Mouse (Mus musculus) kidney, embryonic 15.5 days (tissue): ENCODE measurements at regions not wholly inside any gene's neighbourhood (a gene's known extent, or its start where the extent isn't known, plus 50 kb on each side); places are given as distances from the start of the nearest gene placed in this dataset.

Experiments used
- ATAC-seq: fragments of 200-750 bp; cut with Nextera tagmentation; replicated peaks from 2 replicates; pipeline ENCODE4 v1.8.0; 2017; ENCODE audit warnings: moderate TSS enrichment; ENCODE audit not compliant: low FRiP score
- H3K27ac ChIP-seq: fragments of 300-500 bp; sonication (generic); 2 replicates; pipeline ENCODE4 v1.5.1; 2015; ENCODE audit warnings: mild to moderate bottlenecking, inconsistent platforms
- H3K27me3 ChIP-seq: fragments of 300-500 bp; sonication (generic); 2 replicates; pipeline ENCODE4 v1.6.1; 2015; ENCODE audit warnings: inconsistent platforms
- H3K36me3 ChIP-seq: fragments of 300-500 bp; sonication (generic); 2 replicates; pipeline ENCODE4 v1.6.1; 2015; ENCODE audit warnings: inconsistent platforms
- H3K4me1 ChIP-seq: fragments of 300-500 bp; sonication (generic); 2 replicates; pipeline ENCODE4 v1.6.1; 2015; ENCODE audit warnings: inconsistent platforms
- H3K4me2 ChIP-seq: fragments of 300-500 bp; sonication (generic); 2 replicates; pipeline ENCODE4 v1.6.1; 2015; ENCODE audit warnings: moderate library complexity, mild to moderate bottlenecking, inconsistent platforms
- H3K4me3 ChIP-seq: fragments of 300-500 bp; sonication (generic); replicated peaks from 2 replicates; pipeline ENCODE4 v1.5.1; 2015; ENCODE audit warnings: mild to moderate bottlenecking, inconsistent platforms
- H3K9ac ChIP-seq: fragments of 300-500 bp; sonication (generic); 2 replicates; pipeline ENCODE4 v1.6.1; 2015; ENCODE audit warnings: mild to moderate bottlenecking, inconsistent platforms
- H3K9me3 ChIP-seq: fragments of 300-500 bp; sonication (generic); replicated peaks from 2 replicates; pipeline ENCODE4 v1.6.1; 2016; ENCODE audit warnings: inconsistent platforms
- WGBS: fragments of 180-500 bp; shearing (Covaris S2); methylation state at CpG from one replicate; pipeline ENCODE4 v1.1.7; 2015; ENCODE audit warnings: mixed read lengths; 5-methylcytosine and 5-hydroxymethylcytosine counted together

- Histone ChIP-seq H3K4me3 (no peak overlapping the region), H3K9me3 (no peaks in the 10 kb centered on the region), H3K27ac (no peak overlapping the region), H3K4me1 (no peaks in the 10 kb centered on the region), H3K36me3 (no peaks in the 10 kb centered on the region), H3K27me3 (no peaks in the 10 kb centered on the region), H3K9ac (no peak overlapping the region), H3K4me2 (no peak overlapping the region)
- no peak for ATAC-seq
Measured at GRCm38 (mm10) chrX:122744496-122744895, 285.0 kb downstream of the Gm17521 start.

GRCm38 (mm10) chrX:122719949-122720348 is 309.5 kb downstream of the Gm17521 start:
- ATAC-seq: peak; percentile 71; the same call in 1 of the 2 replicates
- Histone ChIP-seq H3K4me1 (no peaks in the 10 kb centered on the region), H3K4me3 (no peak overlapping the region), H3K27ac (no peak overlapping the region), H3K36me3 (no peaks in the 10 kb centered on the region), H3K4me2 (no peak overlapping the region), H3K9me3 (no peaks in the 10 kb centered on the region), H3K27me3 (no peaks in the 10 kb centered on the region), H3K9ac (no peak overlapping the region)
- WGBS: 6% methylated on average over 1 of the region's 1 CpGs
